Mouse (Mus musculus) intestine, embryonic 16.5 days (tissue): Measurements from ENCODE around the gene Lrmda. TPM values are rescaled to one million over a fixed set of nuclear protein-coding genes. Genes with fewer than 3 reads are reported as not detected.

Experiments used
- ATAC-seq: fragments of 200-750 bp; cut with Nextera tagmentation; 2 replicates; pipeline ENCODE4 v1.8.0; 2017; ENCODE audit warnings: moderate TSS enrichment, moderate library complexity
- H3K27ac ChIP-seq: fragments of 300-500 bp; sonication (generic); 2 replicates; pipeline ENCODE4 v1.5.1; 2014; ENCODE audit warnings: mild to moderate bottlenecking, low read length
- H3K27me3 ChIP-seq: fragments of 300-500 bp; sonication (generic); replicated peaks from 2 replicates; pipeline ENCODE4 v1.6.1; 2014; ENCODE audit warnings: low read length, control low read depth, mixed read lengths; ENCODE audit not compliant: control insufficient read depth, insufficient read depth
- H3K36me3 ChIP-seq: fragments of 300-500 bp; sonication (generic); 2 replicates; pipeline ENCODE4 v1.6.1; 2014; ENCODE audit warnings: low read length, control low read depth; ENCODE audit not compliant: control insufficient read depth, insufficient read depth
- H3K4me1 ChIP-seq: fragments of 300-500 bp; sonication (generic); 2 replicates; pipeline ENCODE4 v1.6.1; 2014; ENCODE audit warnings: low read length, control low read depth, mixed read lengths; ENCODE audit not compliant: control insufficient read depth, insufficient read depth
- H3K4me2 ChIP-seq: fragments of 300-500 bp; sonication (generic); 2 replicates; pipeline ENCODE4 v1.6.1; 2014; ENCODE audit warnings: low read depth, low read length, control low read depth
- H3K4me3 ChIP-seq: fragments of 300-500 bp; sonication (generic); 2 replicates; pipeline ENCODE4 v1.5.1; 2014; ENCODE audit warnings: mild to moderate bottlenecking, low read length
- H3K9ac ChIP-seq: fragments of 300-500 bp; sonication (generic); 2 replicates; pipeline ENCODE4 v1.6.1; 2014; ENCODE audit warnings: low read depth, low read length
- H3K9me3 ChIP-seq: fragments of 300-500 bp; sonication (generic); 2 replicates; pipeline ENCODE4 v1.6.1; 2016; ENCODE audit warnings: low read length, control low read depth; ENCODE audit not compliant: control insufficient read depth
- WGBS: fragments of 180-500 bp; shearing (Covaris S2); extraction: QIAGEN DNeasy Blood & Tissue Kit; methylation state at CpG from one replicate; pipeline ENCODE4 v1.1.7; 2014; 5-methylcytosine and 5-hydroxymethylcytosine counted together
- polyA plus RNA-seq: library from polyadenylated mRNA; unstranded; fragments of >200 nt; fragmentation: Nextera tagmentation; extraction: Ambion mirVana; gene quantifications from 2 replicates; pipeline ENCODE4 v1.2.1, GENCODE M21; 2015

The Lrmda gene
- polyA plus RNA-seq, 1 experiment from 2014 or later: 0.53 TPM

- H3K27me3 ChIP-seq: no peaks in the 10 kb centered on the region
- no peaks in the 10 kb centered on the region for H3K36me3 ChIP-seq
- no peak overlapping the region for H3K4me3 ChIP-seq
- no peak for ATAC-seq
- 56% methylated on average over 3 of the region's 3 CpGs for WGBS
- no peak overlapping the region for H3K4me2 ChIP-seq
- H3K9me3 ChIP-seq: no peaks in the 10 kb centered on the region
- H3K9ac ChIP-seq: no peak overlapping the region
- no peak overlapping the region for H3K27ac ChIP-seq
- no peaks in the 10 kb centered on the region for H3K4me1 ChIP-seq
Observed at GRCm38 (mm10) chr14:22530706-22531105, 511.2 kb downstream of the Lrmda start.

DNA sequence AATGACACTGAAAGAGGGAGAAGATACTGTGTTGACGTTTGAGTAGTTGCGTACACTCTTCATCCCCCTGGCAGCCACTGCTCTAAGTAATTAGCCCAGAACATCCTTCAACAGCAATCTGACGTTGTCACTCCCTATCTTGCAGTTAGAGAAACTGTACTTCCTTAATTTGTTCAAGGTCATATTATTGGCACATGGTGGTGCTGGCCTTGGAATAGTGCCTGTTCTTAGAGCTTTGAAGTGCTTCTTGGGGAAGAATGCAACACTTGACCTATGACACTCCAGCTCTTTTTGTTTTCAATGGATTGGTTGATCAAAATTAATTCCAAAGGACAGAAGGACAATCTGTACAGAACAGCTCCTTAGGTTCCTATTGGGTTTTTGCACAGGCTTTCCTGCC is 514.0 kb downstream of the Lrmda start:
- Histone ChIP-seq H3K4me1 (no peaks in the 10 kb centered on the region), H3K4me3 (no peak overlapping the region), H3K36me3 (no peaks in the 10 kb centered on the region), H3K9me3 (no peaks in the 10 kb centered on the region), H3K4me2 (no peak overlapping the region), H3K9ac (no peak overlapping the region), H3K27me3 (no peaks in the 10 kb centered on the region), H3K27ac (no peak overlapping the region)
- ATAC-seq: no peak
- 64% methylated on average over 3 of the region's 3 CpGs for WGBS

GRCm38 (mm10) chr14:22545887-22546675 is 526.6 kb downstream of the Lrmda start:
- WGBS: 49% methylated on average over 8 of the region's 8 CpGs
- no peaks in the 10 kb centered on the region for H3K36me3 ChIP-seq
- no peak overlapping the region for H3K9ac ChIP-seq
- no peak overlapping the region for H3K27ac ChIP-seq
- H3K4me1 ChIP-seq: no peaks in the 10 kb centered on the region
- H3K9me3 ChIP-seq: no peaks in the 10 kb centered on the region
- no peak overlapping the region for H3K4me3 ChIP-seq
- H3K27me3 ChIP-seq: no peaks in the 10 kb centered on the region
- no peak overlapping the region for H3K4me2 ChIP-seq
- ATAC-seq: no peak

DNA sequence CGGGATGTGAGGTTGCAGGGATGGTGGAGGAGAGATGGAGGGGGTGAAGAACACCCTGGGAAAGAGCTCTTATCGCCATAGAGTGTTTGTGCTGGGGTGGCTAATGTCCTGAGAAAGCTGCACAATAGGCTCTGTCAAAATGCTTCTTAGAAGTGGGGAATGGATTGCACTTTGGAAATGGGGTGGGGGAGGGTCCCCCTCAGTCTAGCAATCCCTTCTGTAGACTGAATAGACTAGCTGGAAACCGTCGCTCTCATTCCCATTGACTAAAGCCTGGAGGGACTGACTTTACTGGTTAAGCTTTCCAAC is 527.1 kb downstream of the Lrmda start:
- ATAC-seq: no peak
- H3K4me2 ChIP-seq: no peak overlapping the region

GRCm38 (mm10) chr14:22548286-22548685 is 528.8 kb downstream of the Lrmda start:
- Histone ChIP-seq H3K36me3 (no peaks in the 10 kb centered on the region), H3K4me3 (no peak overlapping the region), H3K27me3 (no peaks in the 10 kb centered on the region), H3K4me2 (no peak overlapping the region), H3K9me3 (no peaks in the 10 kb centered on the region), H3K27ac (no peak overlapping the region), H3K9ac (no peak overlapping the region), H3K4me1 (no peaks in the 10 kb centered on the region)
- 51% methylated on average over 2 of the region's 2 CpGs for WGBS
- ATAC-seq: no peak

More for the DNA sequence above, 527.1 kb downstream of the Lrmda start:
- H3K36me3 ChIP-seq: no peaks in the 10 kb centered on the region
- no peak overlapping the region for H3K27ac ChIP-seq
- no peaks in the 10 kb centered on the region for H3K27me3 ChIP-seq
- H3K4me1 ChIP-seq: no peaks in the 10 kb centered on the region
- 66% methylated on average over 4 of the region's 4 CpGs for WGBS
- no peak overlapping the region for H3K4me3 ChIP-seq
- no peaks in the 10 kb centered on the region for H3K9me3 ChIP-seq
- H3K9ac ChIP-seq: no peak overlapping the region

DNA sequence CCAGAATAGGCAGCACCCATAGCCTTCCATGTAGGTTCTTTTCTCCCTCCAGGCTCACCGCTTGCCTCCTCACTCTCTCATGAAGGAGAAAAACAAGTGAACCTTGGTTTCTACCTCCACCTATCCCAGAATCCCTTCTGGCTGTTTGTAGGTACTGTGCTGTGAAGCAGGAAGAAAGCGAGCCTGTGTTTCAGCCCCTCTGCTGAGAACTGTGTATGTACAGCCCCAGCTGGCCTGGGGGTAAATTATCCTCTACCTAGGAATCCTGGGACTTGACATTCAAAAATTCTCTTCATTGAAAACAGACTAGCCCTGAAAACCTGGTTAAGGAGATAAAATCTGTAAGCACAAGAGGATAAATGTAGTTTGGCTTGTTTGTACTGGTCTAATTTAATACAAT is 529.7 kb downstream of the Lrmda start:
- Histone ChIP-seq H3K27ac (no peak overlapping the region), H3K36me3 (no peaks in the 10 kb centered on the region), H3K4me3 (no peak overlapping the region), H3K4me2 (no peak overlapping the region), H3K9ac (no peak overlapping the region), H3K27me3 (no peaks in the 10 kb centered on the region), H3K9me3 (no peaks in the 10 kb centered on the region), H3K4me1 (no peaks in the 10 kb centered on the region)
- WGBS: 89% methylated on average over 2 of the region's 2 CpGs
- no peak for ATAC-seq

GRCm38 (mm10) chr14:22552358-22552757 is 532.8 kb downstream of the Lrmda start:
- Histone ChIP-seq H3K9me3 (no peaks in the 10 kb centered on the region), H3K9ac (no peak overlapping the region), H3K4me3 (no peak overlapping the region), H3K4me1 (no peaks in the 10 kb centered on the region), H3K27me3 (no peaks in the 10 kb centered on the region), H3K4me2 (no peak overlapping the region), H3K36me3 (no peaks in the 10 kb centered on the region), H3K27ac (no peak overlapping the region)
- ATAC-seq: no peak
- WGBS: 82% methylated on average over 4 of the region's 4 CpGs

- Histone ChIP-seq H3K9ac (no peak overlapping the region), H3K27me3 (no peaks in the 10 kb centered on the region), H3K4me1 (no peaks in the 10 kb centered on the region), H3K27ac (no peak overlapping the region), H3K4me3 (no peak overlapping the region), H3K4me2 (no peak overlapping the region), H3K9me3 (no peaks in the 10 kb centered on the region), H3K36me3 (no peaks in the 10 kb centered on the region)
- ATAC-seq: no peak
- WGBS: 66% methylated on average over 3 of the region's 3 CpGs
Observed at GRCm38 (mm10) chr14:22552841-22553240, 533.3 kb downstream of the Lrmda start.

GRCm38 (mm10) chr14:22553717-22554116 is 534.2 kb downstream of the Lrmda start:
- no peaks in the 10 kb centered on the region for H3K4me1 ChIP-seq
- no peaks in the 10 kb centered on the region for H3K36me3 ChIP-seq
- no peak overlapping the region for H3K4me2 ChIP-seq
- no peak for ATAC-seq
- WGBS: 96% methylated on average over 3 of the region's 3 CpGs
- no peaks in the 10 kb centered on the region for H3K9me3 ChIP-seq
- no peak overlapping the region for H3K4me3 ChIP-seq
- no peak overlapping the region for H3K9ac ChIP-seq
- no peaks in the 10 kb centered on the region for H3K27me3 ChIP-seq
- no peak overlapping the region for H3K27ac ChIP-seq

- 60% methylated on average over 5 of the region's 5 CpGs for WGBS
- no peak overlapping the region for H3K9ac ChIP-seq
- ATAC-seq: no peak
Observed at GRCm38 (mm10) chr14:22572486-22572885, 553.0 kb downstream of the Lrmda start.

More at GRCm38 (mm10) chr14:22572486-22572885, 553.0 kb downstream of the Lrmda start:
- Histone ChIP-seq H3K27me3 (no peaks in the 10 kb centered on the region), H3K4me2 (no peak overlapping the region), H3K4me3 (no peak overlapping the region), H3K9me3 (no peaks in the 10 kb centered on the region), H3K36me3 (no peaks in the 10 kb centered on the region), H3K4me1 (0 out of 2 replicates have a peak, but pooled peaks cover 3% of the 10 kb centered on the region), H3K27ac (no peak overlapping the region)
